Mouse (Mus musculus) forebrain, embryonic 14.5 days (tissue): ENCODE data around the gene Prkd2. TPM values are rescaled to one million over a fixed set of nuclear protein-coding genes. Genes with fewer than 3 reads are reported as not detected.
A peak's percentile ranks its signal among the peaks of the same experiment; 100 is the strongest.

Source experiments
- ATAC-seq: fragments of 200-750 bp; cut with Nextera tagmentation; 2 replicates; pipeline ENCODE4 v1.8.0; 2017; ENCODE audit warnings: mild to moderate bottlenecking, moderate library complexity
- DNase-seq: peaks from one replicate; pipeline ENCODE4 v3.0.0-alpha.2; 2015; ENCODE audit warnings: low spot score
- H3K27ac ChIP-seq: fragments of 300-500 bp; sonication (generic); 2 replicates; pipeline ENCODE4 v1.5.1; 2014; ENCODE audit warnings: low read depth, mild to moderate bottlenecking, control low read depth, low read length, moderate library complexity
- H3K27me3 ChIP-seq: fragments of 300-500 bp; sonication (generic); replicated peaks from 2 replicates; pipeline ENCODE4 v1.6.1; 2014; ENCODE audit warnings: low read length, control low read depth, mixed read lengths; ENCODE audit not compliant: control insufficient read depth, insufficient read depth
- H3K36me3 ChIP-seq: fragments of 300-500 bp; sonication (generic); 2 replicates; pipeline ENCODE4 v1.6.1; 2014; ENCODE audit warnings: low read length, control low read depth; ENCODE audit not compliant: control insufficient read depth, insufficient read depth
- H3K4me1 ChIP-seq: fragments of 300-500 bp; sonication (generic); 2 replicates; pipeline ENCODE4 v1.6.1; 2014; ENCODE audit warnings: antibody characterized with exemption, low read length, control low read depth; ENCODE audit not compliant: control insufficient read depth, insufficient read depth
- H3K4me2 ChIP-seq: fragments of 300-500 bp; sonication (generic); 2 replicates; pipeline ENCODE4 v1.6.1; 2014; ENCODE audit warnings: mild to moderate bottlenecking, control low read depth, low read length
- H3K4me3 ChIP-seq: fragments of 300-500 bp; sonication (generic); 2 replicates; pipeline ENCODE4 v1.5.1; 2014; ENCODE audit warnings: low read depth, low read length, control low read depth
- H3K9ac ChIP-seq: fragments of 300-500 bp; sonication (generic); 2 replicates; pipeline ENCODE4 v1.6.1; 2014; ENCODE audit warnings: mild to moderate bottlenecking, low read length, control low read depth, moderate library complexity
- H3K9me3 ChIP-seq: fragments of 300-500 bp; sonication (generic); replicated peaks from 2 replicates; pipeline ENCODE4 v1.6.1; 2016; ENCODE audit warnings: low read length, control low read depth, mixed read lengths; ENCODE audit not compliant: control insufficient read depth
- WGBS: fragments of 180-500 bp; shearing (Covaris S2); extraction: QIAGEN DNeasy Blood & Tissue Kit; methylation state at CpG from one replicate; pipeline ENCODE4 v1.1.7; 2014; 5-methylcytosine and 5-hydroxymethylcytosine counted together
- polyA plus RNA-seq: library from polyadenylated mRNA; unstranded; fragments of >200 nt; fragmentation: Nextera tagmentation; extraction: Ambion mirVana; gene quantifications from 2 replicates; pipeline ENCODE4 v1.2.1, GENCODE M21; 2014

The Prkd2 gene
- polyA plus RNA-seq, 1 experiment from 2014 or later: 4.5 TPM

GRCm38 (mm10) chr7:16845072-16845819 is 2.5 kb downstream of the Prkd2 start:
- no peak overlapping the region for H3K4me3 ChIP-seq
- H3K4me1 ChIP-seq: peaks cover 11% of the 10 kb centered on the region; the same call in 1 of the 2 replicates
- DNase-seq (no peak), ATAC-seq (no peak)
- peak overlapping the region; percentile 40; the same call in 1 of the 2 replicates for H3K9ac ChIP-seq
- 39% methylated on average over 14 of the region's 14 CpGs for WGBS
- H3K27me3 ChIP-seq: no peaks in the 10 kb centered on the region
- peak overlapping the region; percentile 67; the same call in 1 of the 2 replicates for H3K4me2 ChIP-seq
- no peaks in the 10 kb centered on the region for H3K9me3 ChIP-seq
- H3K36me3 ChIP-seq: peaks cover 22% of the 10 kb centered on the region
- no peak overlapping the region for H3K27ac ChIP-seq

GRCm38 (mm10) chr7:16845820-16846167 is 3.1 kb downstream of the Prkd2 start:
- ATAC-seq: no peak
- Histone ChIP-seq H3K27me3 (no peaks in the 10 kb centered on the region), H3K4me1 (peaks cover 11% of the 10 kb centered on the region; the same call in 1 of the 2 replicates), H3K4me3 (no peak overlapping the region), H3K9me3 (no peaks in the 10 kb centered on the region), H3K27ac (no peak overlapping the region), H3K4me2 (no peak overlapping the region), H3K36me3 (peaks cover 18% of the 10 kb centered on the region), H3K9ac (0 out of 2 replicates have a peak overlapping the region, but pooled peaks have one; percentile 40)
- WGBS: 43% methylated on average over 10 of the region's 10 CpGs
- DNase-seq: no peak

GRCm38 (mm10) chr7:16846775-16847174 is 4.1 kb downstream of the Prkd2 start:
- 96% methylated on average over 5 of the region's 5 CpGs for WGBS
- no peak overlapping the region for H3K4me2 ChIP-seq
- DNase-seq: no peak
- no peak overlapping the region for H3K9ac ChIP-seq
- ATAC-seq: no peak
- H3K36me3 ChIP-seq: peaks cover 16% of the 10 kb centered on the region; the same call in 1 of the 2 replicates
- no peak overlapping the region for H3K27ac ChIP-seq
- H3K4me3 ChIP-seq: no peak overlapping the region
- no peaks in the 10 kb centered on the region for H3K9me3 ChIP-seq
- H3K4me1 ChIP-seq: peaks cover 11% of the 10 kb centered on the region; the same call in 1 of the 2 replicates
- no peaks in the 10 kb centered on the region for H3K27me3 ChIP-seq

GRCm38 (mm10) chr7:16847507-16847906 is 4.8 kb downstream of the Prkd2 start:
- WGBS: 86% methylated on average over 19 of the region's 19 CpGs
- DNase-seq (no peak), ATAC-seq (no peak)
- Histone ChIP-seq H3K27ac (no peak overlapping the region), H3K9ac (no peak overlapping the region), H3K27me3 (no peaks in the 10 kb centered on the region), H3K4me1 (peaks cover 9% of the 10 kb centered on the region; the same call in 1 of the 2 replicates), H3K4me2 (no peak overlapping the region), H3K4me3 (no peak overlapping the region), H3K9me3 (no peaks in the 10 kb centered on the region), H3K36me3 (peaks cover 23% of the 10 kb centered on the region; the same call in 1 of the 2 replicates)

- Histone ChIP-seq H3K27ac (no peak overlapping the region), H3K36me3 (peaks cover 32% of the 10 kb centered on the region), H3K27me3 (no peaks in the 10 kb centered on the region), H3K4me2 (no peak overlapping the region), H3K9ac (no peak overlapping the region), H3K9me3 (no peaks in the 10 kb centered on the region), H3K4me3 (no peak overlapping the region), H3K4me1 (peaks cover 9% of the 10 kb centered on the region; the same call in 1 of the 2 replicates)
- ATAC-seq (no peak), DNase-seq (peak; percentile 49)
- WGBS: 11% methylated on average over 17 of the region's 17 CpGs
Measured at GRCm38 (mm10) chr7:16848579-16848978, 5.9 kb downstream of the Prkd2 start.

- ATAC-seq: no peak
- Histone ChIP-seq H3K36me3 (peaks cover 58% of the 10 kb centered on the region), H3K27me3 (no peaks in the 10 kb centered on the region), H3K4me2 (no peak overlapping the region), H3K4me3 (no peak overlapping the region), H3K27ac (no peak overlapping the region), H3K9me3 (no peaks in the 10 kb centered on the region), H3K4me1 (no peaks in the 10 kb centered on the region), H3K9ac (no peak overlapping the region)
- 92% methylated on average over 4 of the region's 4 CpGs for WGBS
- DNase-seq: no peak
Measured at GRCm38 (mm10) chr7:16851636-16852035, 8.9 kb downstream of the Prkd2 start.

- H3K9me3 ChIP-seq: no peaks in the 10 kb centered on the region
- H3K4me1 ChIP-seq: no peaks in the 10 kb centered on the region
- no peak for ATAC-seq
- WGBS: 88% methylated on average over 14 of the region's 14 CpGs
- no peak overlapping the region for H3K9ac ChIP-seq
- no peak overlapping the region for H3K27ac ChIP-seq
- H3K27me3 ChIP-seq: no peaks in the 10 kb centered on the region
- H3K4me3 ChIP-seq: no peak overlapping the region
- H3K4me2 ChIP-seq: no peak overlapping the region
- H3K36me3 ChIP-seq: peaks cover 70% of the 10 kb centered on the region
- DNase-seq: no peak
Measured at GRCm38 (mm10) chr7:16853302-16853831, 10.7 kb downstream of the Prkd2 start.

GRCm38 (mm10) chr7:16858336-16858735 is 15.6 kb downstream of the Prkd2 start:
- H3K4me3 ChIP-seq: no peak overlapping the region
- no peak overlapping the region for H3K27ac ChIP-seq
- H3K9ac ChIP-seq: no peak overlapping the region
- H3K4me2 ChIP-seq: no peak overlapping the region
- no peak for ATAC-seq
- 18% methylated on average over 17 of the region's 17 CpGs for WGBS
- H3K9me3 ChIP-seq: no peaks in the 10 kb centered on the region
- peak; percentile 41 for DNase-seq
- peaks cover 44% of the 10 kb centered on the region for H3K36me3 ChIP-seq
- no peaks in the 10 kb centered on the region for H3K4me1 ChIP-seq
- no peaks in the 10 kb centered on the region for H3K27me3 ChIP-seq
